Mouse (Mus musculus) naive thymus-derived CD4-positive, alpha-beta T cell, adult 2 months (primary cell): ENCODE data around the gene Lsm2.
"Not testable (repeated sequence)": the region's sequence is repeated elsewhere in the genome, so short reads cannot be mapped to it uniquely, and the experiment has no call there.

Experiments
- DNase-seq: peaks from one replicate; pipeline ENCODE4 v3.0.0-alpha.2; 2011; ENCODE audit warnings: low read depth

Gene Lsm2

GRCm38 (mm10) chr17:34956340-34956739 is 25.3 kb upstream of the Lsm2 start:
- DNase-seq, result peak; percentile 67

- peak; percentile 16 for DNase-seq
Measured at GRCm38 (mm10) chr17:34957291-34957690, 24.4 kb upstream of the Lsm2 start.

GRCm38 (mm10) chr17:34957966-34958365 is 23.7 kb upstream of the Lsm2 start:
- DNase-seq, result not testable (repeated sequence)

GRCm38 (mm10) chr17:34958734-34959129 is 22.9 kb upstream of the Lsm2 start:
- not testable (repeated sequence) for DNase-seq

- peak; percentile 83 for DNase-seq
Measured at GRCm38 (mm10) chr17:34959130-34959778, 22.4 kb upstream of the Lsm2 start, which contains the start of gene Hspa1b. Gene Hspa1b, minus strand, starts transcription at chr17:34959238.

GRCm38 (mm10) chr17:34959881-34960515 is 21.7 kb upstream of the Lsm2 start:
- no peak for DNase-seq

GRCm38 (mm10) chr17:34960702-34961493 is 20.8 kb upstream of the Lsm2 start:
- DNase-seq, result no peak

GRCm38 (mm10) chr17:34962125-34962524 is 19.5 kb upstream of the Lsm2 start:
- DNase-seq, result no peak

- no peak for DNase-seq
Measured at GRCm38 (mm10) chr17:34962841-34963240, 18.8 kb upstream of the Lsm2 start.

GRCm38 (mm10) chr17:34964640-34965049 is 17.0 kb upstream of the Lsm2 start:
- no peak for DNase-seq

- DNase-seq, result no peak
Measured at GRCm38 (mm10) chr17:34965627-34966026, 16.0 kb upstream of the Lsm2 start.

GRCm38 (mm10) chr17:34969822-34970221 is 11.8 kb upstream of the Lsm2 start, which contains the start of gene Gm20481:
Gene Gm20481, plus strand, starts transcription at chr17:34969912.
- not testable (repeated sequence) for DNase-seq

GRCm38 (mm10) chr17:34970850-34971249 is 10.8 kb upstream of the Lsm2 start:
- DNase-seq, result not testable (repeated sequence)

GRCm38 (mm10) chr17:34971694-34972068 is 10.0 kb upstream of the Lsm2 start:
- not testable (repeated sequence) for DNase-seq

GRCm38 (mm10) chr17:34972069-34972749 is 9.5 kb upstream of the Lsm2 start, which contains the start of the genes Hspa1a and Hspa1l:
Gene Hspa1a, minus strand, starts transcription at chr17:34972156.
Gene Hspa1l, plus strand, starts transcription at chr17:34972703.
- DNase-seq, result peak; percentile 82

- DNase-seq, result no peak
Measured at GRCm38 (mm10) chr17:34975581-34976492, 5.8 kb upstream of the Lsm2 start.

- DNase-seq, result no peak
Measured at GRCm38 (mm10) chr17:34977000-34977399, 4.7 kb upstream of the Lsm2 start.

- no peak for DNase-seq
Measured at GRCm38 (mm10) chr17:34978239-34978638, 3.4 kb upstream of the Lsm2 start.

GRCm38 (mm10) chr17:34979631-34980030 is 2.0 kb upstream of the Lsm2 start:
- DNase-seq, result no peak

GRCm38 (mm10) chr17:34980655-34981054 is 1.0 kb upstream of the Lsm2 start:
- DNase-seq, result peak; percentile 79

- no peak for DNase-seq
Measured at GRCm38 (mm10) chr17:34982328-34982727, 666 bp downstream of the Lsm2 start.
